Mouse (Mus musculus) megakaryocyte, embryonic 14.5 days (primary cell): Measurements from ENCODE around the gene Enam.

Experiments
- FLI1 ChIP-seq: IDR thresholded peaks from 2 replicates; pipeline ENCODE4 v1.6.1; 2012; ENCODE audit warnings: low read length, inconsistent platforms, mixed read lengths
- GATA1 ChIP-seq: IDR thresholded peaks from 3 replicates; pipeline ENCODE4 v1.6.1; 2012; ENCODE audit warnings: mixed read lengths, low read length, inconsistent platforms, borderline replicate concordance

DNA sequence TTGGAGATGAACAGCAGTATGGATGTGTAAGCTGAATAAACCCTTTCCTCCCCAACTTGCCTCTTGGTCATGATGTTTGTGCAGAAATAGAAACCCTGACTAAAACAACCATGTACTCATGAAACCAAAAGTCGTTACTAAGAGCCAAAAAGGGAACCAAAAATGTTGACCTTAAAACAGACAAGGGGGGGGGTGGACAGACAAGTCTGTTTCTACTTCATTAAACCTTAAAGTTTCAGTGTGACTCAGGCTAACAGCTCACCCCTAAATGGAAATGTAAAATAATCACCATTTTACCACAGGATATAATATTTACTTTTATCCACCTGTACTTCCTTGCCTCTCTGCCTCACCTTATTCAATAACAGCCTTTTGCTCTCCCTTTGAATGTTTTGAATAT lies 20.8 kb downstream of the Enam start:
- TF ChIP-seq GATA1 (no peak), FLI1 (no peak)
